Mouse (Mus musculus): ENCODE results near the gene Mmp10.

Mmp10 gene

DNA sequence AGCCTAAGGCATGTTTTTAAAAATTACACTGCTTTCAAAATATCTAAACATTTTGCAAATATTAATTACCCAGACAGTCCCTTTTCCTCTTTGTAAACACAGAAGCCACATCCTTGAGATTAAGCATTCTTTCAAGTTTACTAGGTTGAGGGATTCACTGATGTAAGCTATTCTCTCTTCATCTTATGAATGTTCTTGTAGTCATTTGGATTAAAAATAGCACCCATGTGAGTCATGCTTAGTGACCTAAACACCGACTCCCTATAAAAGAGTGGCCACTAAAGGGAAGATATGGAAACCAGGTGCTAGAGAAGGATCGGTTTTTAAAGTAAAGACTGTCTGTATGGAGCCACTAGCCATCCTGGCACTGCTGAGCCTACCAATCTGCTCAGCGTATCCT lies at the start of gene Mmp10:
Mmp10 (plus strand) TSS at position 302 of the 400 bp plus-strand sequence.
- in situ Hi-C loops (cut with MboI; ENCODE audit: low sequenced_read_pairs), result no loop called here

DNA sequence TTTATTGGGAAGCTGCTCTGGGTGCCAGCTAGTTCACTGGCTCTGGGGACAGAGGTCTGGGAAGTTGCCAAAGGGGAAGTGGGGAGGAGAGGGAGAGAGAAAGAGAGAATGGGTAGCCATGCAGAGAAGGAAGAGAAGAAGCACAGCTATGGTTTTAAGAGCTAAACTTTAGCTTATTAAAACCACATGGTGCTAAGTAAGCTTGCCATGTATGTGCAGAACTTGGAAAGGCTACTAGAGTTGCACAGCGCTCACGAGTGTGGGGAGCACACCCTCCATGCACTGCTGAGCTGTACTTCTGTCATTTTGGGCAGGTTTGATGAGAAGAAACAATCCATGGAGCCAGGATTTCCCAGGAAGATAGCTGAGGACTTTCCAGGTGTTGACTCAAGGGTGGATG lies 48.9 kb upstream of the Mmp10 start:
- in situ Hi-C loops (cut with MboI; ENCODE audit: low sequenced_read_pairs), result no loop called here

DNA sequence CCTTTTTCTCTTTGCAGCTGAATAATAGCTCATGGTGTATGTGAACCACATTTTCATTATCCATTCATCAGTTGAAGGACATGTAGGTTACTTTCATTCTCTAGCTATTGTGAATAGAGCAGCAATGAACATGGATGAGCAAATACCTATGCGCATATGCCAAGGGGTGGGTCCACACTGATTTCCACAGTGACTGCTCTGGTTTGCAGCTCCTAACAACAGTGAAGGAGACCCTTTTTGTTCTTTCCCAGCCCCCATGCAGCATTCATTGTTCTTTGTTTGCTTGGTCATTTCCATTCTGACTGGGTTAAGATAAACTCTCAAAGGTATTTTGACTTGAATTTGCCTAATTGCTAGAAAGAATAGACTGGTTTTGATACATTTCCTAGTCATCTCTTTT lies 31.9 kb upstream of the Mmp10 start:
- in situ Hi-C loops (cut with MboI; ENCODE audit: low sequenced_read_pairs), result no loop called here

DNA sequence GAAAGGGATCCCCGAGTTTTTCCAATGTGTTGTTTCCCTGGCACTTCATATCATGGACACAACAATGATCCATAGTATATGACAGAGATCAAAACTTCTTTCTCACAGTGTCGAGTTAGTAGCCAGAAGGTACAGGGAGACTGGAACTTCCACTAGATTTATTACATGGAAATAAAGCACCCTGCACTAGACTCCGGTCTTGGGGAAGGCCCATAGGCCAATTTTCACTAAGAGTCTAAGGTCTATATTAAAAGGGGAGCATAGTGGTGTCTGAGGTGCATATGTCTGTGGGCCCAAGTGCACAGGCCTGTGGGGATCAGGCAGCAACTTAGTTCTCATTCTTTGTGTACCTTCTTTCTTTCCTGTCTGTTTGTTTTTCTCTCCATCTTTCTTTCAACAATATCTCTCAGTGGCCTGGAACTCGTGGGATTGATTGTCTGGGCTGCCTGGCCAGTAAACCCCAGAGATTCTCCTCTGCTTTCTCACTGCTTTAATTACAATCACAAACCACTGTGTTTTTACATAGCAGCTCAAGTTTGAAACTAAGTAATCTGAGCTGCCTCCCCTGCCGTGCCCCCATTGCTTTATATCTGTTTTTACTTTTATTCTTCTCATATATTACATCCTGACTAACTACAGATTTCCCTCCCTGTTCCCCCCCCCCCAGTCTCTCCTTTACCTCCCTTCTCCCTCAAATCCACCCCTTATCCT lies 18.3 kb upstream of the Mmp10 start:
- in situ Hi-C loops (cut with MboI; ENCODE audit: low sequenced_read_pairs), result no loop called here

DNA sequence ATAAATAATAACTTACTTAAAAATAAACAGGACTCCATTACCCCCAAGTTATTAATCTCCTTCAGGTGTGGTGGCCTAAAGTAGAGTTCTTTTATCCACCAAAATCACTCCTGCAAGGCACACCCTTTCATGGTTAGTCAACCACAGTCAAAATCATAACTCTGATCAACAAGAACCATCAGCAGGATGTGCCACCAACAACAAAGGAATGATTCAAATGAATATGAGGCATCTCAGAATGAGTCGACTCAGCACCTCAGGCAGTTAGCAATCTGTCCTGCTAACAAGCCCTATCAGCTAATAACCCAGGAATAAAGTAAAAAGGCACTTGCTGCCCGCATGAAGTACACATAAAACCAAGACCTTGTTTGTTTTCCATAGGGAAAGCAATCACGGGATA lies 1.0 kb upstream of the Mmp10 start:
- in situ Hi-C loops (cut with MboI; ENCODE audit: low sequenced_read_pairs), result no loop called here

DNA sequence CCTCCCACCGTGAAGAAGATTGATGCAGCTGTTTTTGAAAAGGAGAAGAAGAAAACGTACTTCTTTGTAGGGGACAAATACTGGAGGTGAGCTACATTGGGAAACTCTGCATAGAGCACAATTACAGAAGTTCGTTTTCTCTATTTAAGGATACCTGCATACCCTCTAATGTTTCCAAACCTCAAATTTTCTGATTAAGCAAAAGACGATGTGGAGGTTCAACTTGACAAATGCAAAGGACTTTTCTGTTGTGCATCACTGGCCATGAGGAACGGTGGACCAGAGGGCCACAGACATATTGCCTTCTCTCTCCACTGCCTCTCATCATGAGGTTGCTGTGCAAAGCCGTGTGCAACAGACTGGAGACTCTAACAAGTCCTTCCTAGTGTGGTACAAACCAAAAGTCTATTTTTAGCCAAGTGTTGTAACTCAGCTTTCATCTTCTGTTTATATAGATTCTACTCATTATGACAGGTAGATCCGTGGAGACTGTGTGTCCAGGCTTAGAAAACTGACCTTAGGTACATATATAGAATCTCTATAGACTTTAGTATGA lies 5.2 kb downstream of the Mmp10 start:
- in situ Hi-C loops (cut with MboI; ENCODE audit: low sequenced_read_pairs), result no loop called here

DNA sequence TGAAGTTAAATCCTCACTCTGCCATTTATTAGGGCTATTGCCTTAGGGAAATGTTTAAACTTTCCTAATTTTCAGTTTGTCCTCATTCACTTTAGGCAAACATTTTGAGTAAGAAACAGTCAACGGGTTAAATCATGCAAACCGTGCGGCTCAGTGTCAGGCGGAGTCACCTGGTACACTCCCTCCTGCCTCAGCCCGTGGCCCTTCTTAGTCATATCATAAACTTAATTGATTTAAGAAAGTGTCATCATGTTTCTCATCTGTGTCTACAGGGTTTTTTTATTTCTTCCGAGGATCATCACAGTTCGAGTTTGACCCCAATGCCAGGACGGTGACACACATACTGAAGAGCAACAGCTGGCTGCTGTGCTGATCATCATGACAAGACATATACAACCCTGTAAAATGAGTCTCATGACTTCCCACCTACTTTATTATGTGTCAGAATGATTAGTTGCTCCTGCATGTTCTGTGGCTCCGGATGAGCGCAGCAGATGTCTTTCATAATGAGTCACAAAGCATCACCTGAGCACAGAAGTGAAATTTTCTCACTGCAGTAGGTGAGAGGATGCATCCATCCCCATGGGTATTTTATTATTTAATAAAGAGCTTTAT lies 7.6 kb downstream of the Mmp10 start:
- in situ Hi-C loops (cut with MboI; ENCODE audit: low sequenced_read_pairs), result no loop called here

DNA sequence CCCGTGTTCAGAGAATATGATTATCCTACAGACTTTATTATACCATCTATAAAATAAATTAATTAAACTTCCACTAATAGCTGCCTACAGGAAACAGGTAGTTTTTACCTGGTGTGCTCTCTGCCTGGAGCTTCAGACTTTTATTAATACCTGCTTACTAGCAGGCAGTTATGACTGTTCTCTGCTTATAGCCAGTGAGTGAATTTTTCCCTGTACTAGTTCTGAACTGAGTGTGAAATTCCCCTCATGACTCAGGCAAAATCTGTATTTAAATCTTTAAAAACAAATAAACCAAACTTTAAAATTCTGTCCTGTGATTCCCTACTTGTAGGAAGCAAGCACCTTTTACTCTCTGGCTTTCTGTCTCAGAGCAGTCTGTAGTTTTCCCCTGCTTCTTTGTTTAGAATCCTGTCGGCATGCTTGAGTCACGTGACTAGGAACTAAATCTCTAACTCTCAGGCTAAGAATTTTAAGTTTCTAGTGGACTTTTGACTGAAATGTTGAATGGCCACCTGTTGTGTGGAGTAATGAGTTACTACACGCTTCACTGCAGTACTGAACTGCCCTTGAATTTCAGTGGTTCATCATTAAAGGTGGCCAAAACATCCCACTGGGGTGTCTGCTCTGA lies 15.9 kb downstream of the Mmp10 start:
- in situ Hi-C loops (cut with MboI; ENCODE audit: low sequenced_read_pairs), result no loop called here

DNA sequence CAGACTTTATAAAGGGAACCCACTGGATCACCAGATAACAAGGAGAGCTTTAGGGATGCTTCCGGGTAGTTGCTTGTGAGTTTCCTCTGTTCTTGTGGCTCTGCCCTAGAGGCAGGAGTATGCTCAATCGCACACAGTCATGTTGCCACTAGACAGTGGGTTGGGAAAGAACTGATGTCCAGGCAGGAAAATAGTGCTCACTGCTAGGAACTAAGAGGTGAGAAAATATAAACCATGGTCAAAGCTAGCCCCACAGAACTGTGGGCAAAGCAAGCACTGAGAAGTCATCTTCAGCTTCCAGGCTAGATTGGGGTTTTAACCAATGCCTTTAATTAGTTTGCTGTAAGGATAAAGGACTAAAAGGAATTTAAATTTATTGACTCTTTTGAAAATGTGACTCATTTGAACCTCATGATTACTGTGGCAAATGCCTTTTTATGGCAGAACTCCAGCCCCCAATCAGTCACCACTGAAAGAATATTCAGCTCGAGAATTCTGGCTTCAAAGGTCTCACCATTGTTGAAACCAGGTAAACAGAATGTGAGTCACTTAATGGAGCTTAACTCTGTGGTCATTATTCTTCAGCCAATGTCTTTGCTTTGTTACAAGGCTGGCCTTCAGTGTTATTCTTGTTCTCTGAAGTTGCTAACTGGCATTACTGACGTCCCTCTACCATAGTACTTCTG lies 24.2 kb downstream of the Mmp10 start:
- in situ Hi-C loops (cut with MboI; ENCODE audit: low sequenced_read_pairs), result no loop called here

DNA sequence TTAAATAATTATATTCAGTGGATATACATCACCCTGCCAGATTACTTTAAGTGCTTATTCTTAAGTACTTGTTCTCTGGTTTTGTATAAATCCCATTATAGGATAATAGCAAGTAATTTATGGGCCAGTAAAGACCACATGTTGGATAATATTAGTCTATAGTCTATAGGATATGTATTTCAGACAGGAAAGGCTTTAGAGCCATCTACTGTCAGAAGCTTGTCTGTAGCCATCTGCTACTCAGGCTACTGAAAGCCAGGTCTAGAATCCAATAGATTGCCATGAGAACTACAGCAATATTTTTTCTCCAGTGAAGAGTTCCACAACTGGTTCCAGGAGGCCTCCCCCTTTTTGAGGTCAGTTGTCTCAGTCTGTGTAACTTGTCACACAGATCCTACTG lies 40.6 kb downstream of the Mmp10 start:
- in situ Hi-C loops (cut with MboI; ENCODE audit: low sequenced_read_pairs), result no loop called here

DNA sequence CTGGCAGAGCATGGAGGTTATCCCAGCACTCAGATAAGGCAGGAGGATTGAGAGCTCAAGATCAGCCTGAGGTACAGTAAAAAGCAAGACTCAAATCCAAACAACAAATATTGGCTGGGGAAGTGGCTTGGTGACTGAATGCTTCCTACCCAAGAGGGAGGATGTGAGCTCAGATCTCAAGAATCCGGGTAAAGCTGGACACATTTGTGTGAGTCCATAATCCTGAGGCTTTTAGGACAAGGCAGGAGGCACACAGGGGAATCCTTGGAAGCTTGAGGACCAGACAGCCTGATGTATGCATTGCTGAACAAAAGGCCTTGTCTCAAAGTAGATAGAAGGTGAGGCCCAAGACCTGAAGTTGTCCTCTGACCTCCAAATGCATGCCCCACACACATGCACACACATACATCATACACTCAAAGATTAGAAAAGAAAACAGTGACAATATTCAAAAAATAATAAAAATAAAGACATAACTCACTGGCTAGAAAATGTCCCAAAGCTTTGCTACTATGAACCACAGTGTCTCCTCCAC lies 42.8 kb downstream of the Mmp10 start:
- in situ Hi-C loops (cut with MboI; ENCODE audit: low sequenced_read_pairs), result no loop called here

DNA sequence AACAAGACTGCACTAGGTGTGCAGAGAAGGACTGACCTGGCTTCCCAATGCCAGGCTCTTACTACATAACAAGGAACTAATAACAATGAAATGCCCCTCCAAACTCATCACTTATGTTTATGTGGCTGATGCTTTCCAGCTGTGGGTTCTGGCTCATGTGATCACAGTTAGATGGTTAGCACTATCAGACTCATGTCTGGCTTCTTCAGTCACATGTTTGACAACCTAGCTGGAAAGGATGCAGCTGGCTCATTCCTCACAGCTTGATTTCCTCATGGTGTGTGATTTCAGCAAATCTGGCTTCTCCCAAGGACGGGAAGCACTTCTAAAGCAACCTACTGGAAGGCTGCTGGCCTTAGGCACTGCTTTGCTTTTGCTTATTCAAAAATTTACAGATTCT lies 43.3 kb downstream of the Mmp10 start:
- in situ Hi-C loops (cut with MboI; ENCODE audit: low sequenced_read_pairs), result no loop called here

DNA sequence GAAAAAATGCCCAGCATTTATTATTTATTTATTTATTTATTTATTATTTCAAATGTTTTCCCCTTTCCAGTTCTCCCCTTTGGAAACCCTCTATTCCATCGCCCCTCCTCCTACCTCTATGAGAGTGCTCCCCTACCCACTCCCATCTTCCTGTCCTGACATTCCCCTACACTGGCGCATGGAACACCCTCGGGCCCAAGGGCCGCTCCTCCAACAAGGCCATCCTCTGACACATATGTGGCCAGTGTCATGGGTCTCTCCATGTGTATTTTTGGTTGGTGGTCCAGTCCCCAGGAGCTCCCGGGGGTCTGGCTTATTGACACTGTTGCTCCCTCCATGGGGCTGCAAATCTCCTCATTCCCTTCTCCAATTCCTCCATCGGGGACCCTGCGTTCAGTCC lies 43.8 kb downstream of the Mmp10 start:
- in situ Hi-C loops (cut with MboI; ENCODE audit: low sequenced_read_pairs), result no loop called here

DNA sequence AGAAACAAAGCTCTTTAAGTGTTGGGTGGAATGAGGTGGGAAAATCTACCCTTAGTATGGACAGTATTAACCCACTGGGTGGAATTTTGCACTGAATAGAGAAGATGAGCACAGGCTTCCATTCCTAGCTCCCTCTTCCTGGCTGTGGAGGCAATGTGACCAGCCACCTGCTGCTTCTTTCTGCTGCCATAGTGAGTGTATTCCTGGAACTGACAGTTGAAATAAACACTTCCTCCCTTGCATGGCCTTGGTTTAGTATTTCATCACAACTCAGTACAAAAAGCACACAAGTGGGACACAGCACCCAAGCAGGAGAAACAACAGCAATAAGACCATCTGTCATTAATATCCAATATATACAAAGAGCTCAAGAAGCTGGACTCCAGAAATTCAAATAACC lies 49.8 kb downstream of the Mmp10 start:
- in situ Hi-C loops (cut with MboI; ENCODE audit: low sequenced_read_pairs), result no loop called here

DNA sequence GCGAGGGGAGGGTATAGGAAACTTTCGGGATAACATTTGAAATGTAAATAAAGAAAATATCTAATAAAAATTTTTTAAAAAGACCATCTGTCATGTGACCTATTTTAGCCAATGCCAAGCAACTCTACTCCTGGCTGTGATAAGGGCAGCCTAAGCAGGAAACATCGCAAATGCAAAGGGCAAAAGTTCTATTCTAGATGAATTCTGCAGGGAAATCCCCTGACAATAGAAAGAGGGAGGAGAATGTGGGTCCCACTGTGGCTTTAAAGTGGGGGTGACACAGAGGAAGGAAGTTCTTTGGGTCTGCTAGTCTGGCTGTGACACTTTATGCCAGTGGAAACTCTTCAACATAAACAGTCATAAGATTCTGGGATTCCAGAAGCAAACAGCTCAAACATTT lies 51.4 kb downstream of the Mmp10 start:
- in situ Hi-C loops (cut with MboI; ENCODE audit: low sequenced_read_pairs), result no loop called here

DNA sequence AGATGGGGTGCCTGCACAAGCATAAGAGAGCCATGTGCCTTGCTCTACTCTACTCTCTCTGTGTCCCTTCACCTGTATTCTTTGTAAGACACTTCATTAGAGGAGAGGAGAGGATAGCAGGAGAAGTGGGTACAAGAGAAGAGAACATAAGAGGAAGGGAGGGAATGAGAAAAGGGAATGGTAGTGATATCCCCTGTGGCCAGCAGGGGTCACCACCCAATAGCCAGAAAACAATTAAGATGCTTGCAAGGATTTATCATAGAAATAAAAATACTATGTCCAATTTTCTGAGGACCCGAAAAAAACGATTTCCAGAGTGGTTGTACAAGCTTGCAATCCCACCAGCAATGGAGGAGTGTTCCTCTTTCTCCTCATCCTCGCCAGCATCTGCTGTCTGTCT lies 52.2 kb downstream of the Mmp10 start:
- in situ Hi-C loops (cut with MboI; ENCODE audit: low sequenced_read_pairs), result no loop called here

DNA sequence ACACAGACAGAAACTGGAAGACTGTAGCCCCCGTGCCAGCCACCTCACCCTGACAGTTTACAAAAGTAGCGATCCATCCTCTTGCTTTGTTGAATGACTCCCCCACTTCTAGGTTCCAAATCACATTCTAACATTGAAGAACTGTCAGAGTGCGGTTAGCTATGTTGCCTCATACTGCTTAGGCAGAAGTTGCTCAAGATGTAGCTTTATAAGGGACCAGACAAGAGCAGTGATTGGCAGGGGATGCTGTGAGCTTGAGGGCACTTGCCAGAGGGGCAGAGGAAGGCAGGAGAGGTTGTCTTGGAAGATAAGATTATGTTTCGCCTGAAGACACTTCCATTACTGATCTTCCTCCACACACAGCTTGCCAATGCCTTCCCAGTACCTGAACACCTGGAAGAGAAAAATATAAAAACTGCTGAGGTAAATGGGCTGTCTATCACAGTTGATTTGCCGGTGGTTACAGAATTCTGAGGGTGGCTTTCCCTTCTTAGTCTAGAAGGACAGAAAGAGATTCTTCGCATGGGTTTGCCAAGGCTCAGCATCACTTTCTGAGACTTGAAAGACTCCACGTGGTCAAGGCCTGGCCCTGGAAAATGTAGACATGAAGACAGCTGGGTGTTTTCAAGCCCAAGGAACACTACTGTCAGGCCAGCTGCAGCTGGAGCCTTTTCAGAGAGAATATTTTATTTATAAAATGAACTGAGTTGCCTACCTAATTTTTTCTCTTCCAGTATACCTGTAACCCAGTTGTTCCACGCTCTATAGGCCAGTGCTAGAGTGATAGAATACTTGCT lies 56.3 kb downstream of the Mmp10 start, which contains the start of gene Mmp8:
Mmp8 (plus strand) TSS at position 236 of the 797 bp plus-strand sequence.
- in situ Hi-C loops (cut with MboI; ENCODE audit: low sequenced_read_pairs), result no loop called here
